Mouse (Mus musculus): Measurements from ENCODE around the gene Tmem273.

Gene Tmem273

GRCm38 (mm10) chr14:32785556-32786130 is at the start of gene Tmem273:
TSS of gene Tmem273 (plus strand) at chr14:32785963.
- no peak for DNase-seq (ENCODE audit: low spot score in 2 of 2)

- no peak for DNase-seq (ENCODE audit: low spot score in 2 of 2)
Measured at GRCm38 (mm10) chr14:32736561-32736960, 49.2 kb upstream of the Tmem273 start.

GRCm38 (mm10) chr14:32738586-32738985 is 47.2 kb upstream of the Tmem273 start:
- DNase-seq (ENCODE audit: low spot score in 2 of 2): no peak

GRCm38 (mm10) chr14:32748519-32748918 is 37.2 kb upstream of the Tmem273 start:
- DNase-seq (ENCODE audit: low spot score in 2 of 2): no peak

GRCm38 (mm10) chr14:32750727-32751126 is 35.0 kb upstream of the Tmem273 start:
- DNase-seq (ENCODE audit: low spot score in 2 of 2): no peak

- DNase-seq (ENCODE audit: low spot score in 2 of 2): no peak
Measured at GRCm38 (mm10) chr14:32754286-32754685, 31.5 kb upstream of the Tmem273 start.

- no peak for DNase-seq (ENCODE audit: low spot score in 2 of 2)
Measured at GRCm38 (mm10) chr14:32762177-32762576, 23.6 kb upstream of the Tmem273 start.

GRCm38 (mm10) chr14:32770563-32770962 is 15.2 kb upstream of the Tmem273 start:
- DNase-seq (ENCODE audit: low spot score in 2 of 2): no peak

GRCm38 (mm10) chr14:32772085-32772484 is 13.7 kb upstream of the Tmem273 start:
- DNase-seq (ENCODE audit: low spot score in 2 of 2): no peak

- no peak for DNase-seq (ENCODE audit: low spot score in 2 of 2)
Measured at GRCm38 (mm10) chr14:32772791-32773190, 13.0 kb upstream of the Tmem273 start.

GRCm38 (mm10) chr14:32773456-32773855 is 12.3 kb upstream of the Tmem273 start:
- DNase-seq (ENCODE audit: low spot score in 2 of 2): no peak

GRCm38 (mm10) chr14:32776077-32776476 is 9.7 kb upstream of the Tmem273 start:
- no peak for DNase-seq (ENCODE audit: low spot score in 2 of 2)

GRCm38 (mm10) chr14:32778362-32778761 is 7.4 kb upstream of the Tmem273 start:
- DNase-seq (ENCODE audit: low spot score in 2 of 2): no peak

GRCm38 (mm10) chr14:32782866-32783265 is 2.9 kb upstream of the Tmem273 start:
- no peak for DNase-seq (ENCODE audit: low spot score in 2 of 2)

GRCm38 (mm10) chr14:32784130-32784747 is 1.5 kb upstream of the Tmem273 start:
- DNase-seq (ENCODE audit: low spot score in 2 of 2): no peak

- no peak for DNase-seq (ENCODE audit: low spot score in 2 of 2)
Measured at GRCm38 (mm10) chr14:32784748-32785134, 1.0 kb upstream of the Tmem273 start.

GRCm38 (mm10) chr14:32787691-32788090 is 1.9 kb downstream of the Tmem273 start:
- DNase-seq (ENCODE audit: low spot score in 2 of 2): no peak

GRCm38 (mm10) chr14:32796375-32796774 is 10.6 kb downstream of the Tmem273 start:
- DNase-seq (ENCODE audit: low spot score in 2 of 2): no peak

- DNase-seq (ENCODE audit: low spot score in 2 of 2): no peak
Measured at GRCm38 (mm10) chr14:32797803-32798202, 12.0 kb downstream of the Tmem273 start.

GRCm38 (mm10) chr14:32798355-32798754 is 12.6 kb downstream of the Tmem273 start:
- DNase-seq (ENCODE audit: low spot score in 2 of 2): no peak

- no peak for DNase-seq (ENCODE audit: low spot score in 2 of 2)
Measured at GRCm38 (mm10) chr14:32800048-32800447, 14.3 kb downstream of the Tmem273 start.

- no peak for DNase-seq (ENCODE audit: low spot score in 2 of 2)
Measured at GRCm38 (mm10) chr14:32801016-32801661, 15.4 kb downstream of the Tmem273 start.

- no peak for DNase-seq (ENCODE audit: low spot score in 2 of 2)
Measured at GRCm38 (mm10) chr14:32801662-32802024, 15.9 kb downstream of the Tmem273 start.

Data from right cerebral cortex, postnatal 36 days (tissue).